Mouse (Mus musculus) E14TG2a.4 (cell line): ENCODE data around the gene Frmd6.

Source experiments
- CTCF ChIP-seq: conservative IDR thresholded peaks from 2 replicates; pipeline ENCODE4 v1.5.1; 2014; ENCODE audit warnings: low read length
- POU5F1 ChIP-seq: IDR thresholded peaks from 2 replicates; pipeline ENCODE4 v1.6.1; 2014; ENCODE audit warnings: low read length, borderline replicate concordance

GRCm38 (mm10) chr12:70897434-70897833, 72.1 kb downstream of the Frmd6 start:
- TF ChIP-seq CTCF, result peak; percentile 49
- no peak for TF ChIP-seq POU5F1
